Mouse (Mus musculus) MEL (cell line): ENCODE results near the gene Cdc7. TPM values are rescaled to one million over a fixed set of nuclear protein-coding genes. Genes with fewer than 3 reads are reported as not detected.

Experiments
- DNase-seq: peaks from one replicate; pipeline ENCODE4 v3.0.0; 2011; ENCODE audit warnings: low read depth, low spot score
- H3K27ac ChIP-seq: 2 replicates; pipeline ENCODE4 v1.5.1; 2012; ENCODE audit warnings: low read depth, mild to moderate bottlenecking, control low read depth, low read length, moderate library complexity; ENCODE audit not compliant: control insufficient read depth
- H3K27me3 ChIP-seq, 2 experiments: fragments of 150-350 bp in 1 of 2; sonication (generic) in 1 of 2; 2 replicates each; pipeline ENCODE4 v1.6.1; 2012; ENCODE audit warnings: low read length in 2 of 2, mild to moderate bottlenecking in 2 of 2, improper control_type of control experiment in 1 of 2, moderate library complexity in 1 of 2; ENCODE audit not compliant: insufficient read depth in 2 of 2, control insufficient read depth in 1 of 2
- H3K36me3 ChIP-seq, 2 experiments: 2 replicates each; pipeline ENCODE4 v1.6.1; 2012 to 2014; ENCODE audit warnings: low read length in 2 of 2, improper control_type of control experiment in 1 of 2, inconsistent platforms in 1 of 2, mild to moderate bottlenecking in 1 of 2; ENCODE audit not compliant: insufficient read depth in 2 of 2, control insufficient read depth in 1 of 2
- H3K4me1 ChIP-seq, 2 experiments: fragments of 150-350 bp in 1 of 2; sonication (generic) in 1 of 2; 2 replicates each; pipeline ENCODE4 v1.6.1; 2012; ENCODE audit warnings: low read length in 2 of 2, improper control_type of control experiment in 1 of 2, mild to moderate bottlenecking in 1 of 2; ENCODE audit not compliant: insufficient read depth in 2 of 2, control insufficient read depth in 1 of 2
- H3K4me3 ChIP-seq, 2 experiments: fragments of 150-350 bp in 1 of 2; sonication (generic) in 1 of 2; 2 replicates each; pipeline ENCODE4 v1.5.1; 2012; ENCODE audit warnings: low read depth in 2 of 2, low read length in 2 of 2, mild to moderate bottlenecking in 2 of 2, moderate library complexity in 2 of 2, control low read depth in 1 of 2, improper control_type of control experiment in 1 of 2; ENCODE audit not compliant: control insufficient read depth in 1 of 2, insufficient read depth in 1 of 2
- H3K79me2 ChIP-seq: 2 replicates; pipeline ENCODE4 v1.6.1; 2012; ENCODE audit warnings: mild to moderate bottlenecking, low read length, moderate library complexity; ENCODE audit not compliant: control insufficient read depth, poor library complexity, insufficient read depth
- H3K9ac ChIP-seq: 2 replicates; pipeline ENCODE4 v1.6.1; 2012; ENCODE audit warnings: low read depth, mild to moderate bottlenecking, control low read depth, low read length, moderate library complexity; ENCODE audit not compliant: control insufficient read depth, poor library complexity, severe bottlenecking
- H3K9me3 ChIP-seq: fragments of 150-350 bp; sonication (generic); replicated peaks from 2 replicates; pipeline ENCODE4 v1.6.1; 2012; ENCODE audit warnings: mild to moderate bottlenecking, low read length, improper control_type of control experiment, moderate library complexity; ENCODE audit not compliant: insufficient read depth
- CHD1 ChIP-seq: IDR thresholded peaks from 2 replicates; pipeline ENCODE4 v1.6.1; 2012; ENCODE audit warnings: low read depth, mild to moderate bottlenecking, inconsistent platforms, low read length, improper control_type of control experiment
- EP300 ChIP-seq, 2 experiments: IDR thresholded peaks; 2 replicates each; pipeline ENCODE4 v1.6.1; 2011; ENCODE audit warnings: improper control_type of control experiment in 2 of 2, low read length in 2 of 2, low read depth in 1 of 2, mild to moderate bottlenecking in 1 of 2
- GATA1 ChIP-seq: IDR thresholded peaks from 2 replicates; pipeline ENCODE4 v1.6.1; 2011; ENCODE audit warnings: low read depth, low read length, improper control_type of control experiment
- MAFK ChIP-seq: IDR thresholded peaks from 2 replicates; pipeline ENCODE4 v1.6.1; 2011; ENCODE audit warnings: low read depth, mild to moderate bottlenecking, low read length, improper control_type of control experiment, borderline replicate concordance
- MYB ChIP-seq: IDR thresholded peaks from 2 replicates; pipeline ENCODE4 v1.6.1; 2011; ENCODE audit warnings: mild to moderate bottlenecking, low read depth, low read length, improper control_type of control experiment
- MYC ChIP-seq: IDR thresholded peaks from 2 replicates; pipeline ENCODE4 v1.6.1; 2011; ENCODE audit warnings: low read depth, mild to moderate bottlenecking, low read length, improper control_type of control experiment, moderate library complexity
- POLR2AphosphoS2 ChIP-seq: IDR thresholded peaks from 2 replicates; pipeline ENCODE4 v1.6.1; 2011; ENCODE audit warnings: low read length, improper control_type of control experiment
- RCOR1 ChIP-seq: IDR thresholded peaks from 2 replicates; pipeline ENCODE4 v1.6.1; 2012; ENCODE audit warnings: low read depth, mild to moderate bottlenecking, inconsistent platforms, low read length, improper control_type of control experiment
- SMC3 ChIP-seq: IDR thresholded peaks from 2 replicates; pipeline ENCODE4 v1.6.1; 2011; ENCODE audit warnings: low read depth, low read length, improper control_type of control experiment
- TCF12 ChIP-seq: IDR thresholded peaks from 2 replicates; pipeline ENCODE4 v1.6.1; 2014; ENCODE audit warnings: low read depth, mild to moderate bottlenecking, inconsistent platforms, low read length, improper control_type of control experiment, moderate library complexity
- ZMIZ1 ChIP-seq: IDR thresholded peaks from 2 replicates; pipeline ENCODE4 v1.6.1; 2012; ENCODE audit warnings: low read depth, mild to moderate bottlenecking, inconsistent platforms, low read length, improper control_type of control experiment, moderate library complexity
- ZNF384 ChIP-seq: IDR thresholded peaks from 2 replicates; pipeline ENCODE4 v1.6.1; 2012; ENCODE audit warnings: low read depth, mild to moderate bottlenecking, inconsistent platforms, low read length, improper control_type of control experiment
- polyA plus RNA-seq, 2 experiments: library from polyadenylated mRNA; stranded (reverse) in 1 of 2; unstranded in 1 of 2; fragments of >175 nt in 1 of 2; fragments of >200 nt in 1 of 2; gene quantifications; 2 replicates each; pipeline versions ENCODE4 v1.2.1 to v1.2.4; 2012; ENCODE audit warnings: low replicate concordance in 2 of 2, low read depth in 1 of 2; ENCODE audit not compliant: insufficient read length in 2 of 2, insufficient read depth in 1 of 2, missing spikeins in 1 of 2
- total RNA-seq: library from RNA; depleted of rRNA; stranded (reverse); fragments of 300-350 nt; gene quantifications from 2 replicates; pipeline ENCODE4 v1.2.3, GENCODE M21; 2012

The Cdc7 gene
- total and polyA plus RNA-seq, 3 experiments = 19.6 to 21.4 TPM; not detected in 1

DNA sequence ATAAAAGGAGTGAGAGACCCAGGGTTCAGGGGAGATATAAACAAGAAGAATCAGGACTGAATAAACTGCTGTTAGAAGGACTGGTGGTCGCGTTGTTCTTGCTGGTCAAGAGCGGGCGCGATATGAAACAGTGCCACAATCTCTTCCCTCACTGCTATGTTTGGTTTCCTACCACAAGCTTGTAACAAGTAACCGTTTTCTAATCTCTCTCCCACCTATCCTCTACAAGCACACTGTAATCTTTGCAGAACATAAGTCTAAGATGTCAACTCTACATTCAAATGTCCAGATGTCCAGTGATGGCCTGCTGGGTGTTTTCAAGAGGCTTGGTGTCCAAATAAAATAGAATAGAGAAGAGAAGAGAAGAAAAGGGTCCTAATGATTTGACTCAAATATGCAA lies 15.4 kb upstream of the Cdc7 start:
- no peaks in the 10 kb centered on the region for H3K27me3 ChIP-seq
- no peak overlapping the region for H3K9ac ChIP-seq
- no peak overlapping the region for H3K4me3 ChIP-seq
- H3K79me2 ChIP-seq = no peaks in the 10 kb centered on the region
- H3K9me3 ChIP-seq = no peaks in the 10 kb centered on the region
- no peak for TF ChIP-seq CHD1
- no peak for TF ChIP-seq SMC3
- TF ChIP-seq GATA1 = peak; percentile 55; the same call in 1 of the 2 replicates
- TF ChIP-seq TCF12 = peak; percentile 73
- peak; percentile 77 to 86; a peak in 3 of 4 replicates for TF ChIP-seq EP300 (IDR thresholded peaks at IDR 0.05; ENCODE audit: low read depth in 1 of 2, low read length in 2 of 2)
- peak; percentile 62; the same call in 1 of the 2 replicates for TF ChIP-seq MYB
- TF ChIP-seq POLR2AphosphoS2 = no peak
- TF ChIP-seq RCOR1 = peak; percentile 57; the same call in 1 of the 2 replicates
- no peak for TF ChIP-seq MYC
- no peak for TF ChIP-seq ZMIZ1
- TF ChIP-seq, all 39 proteins: peak for 5
- peak; percentile 51 for DNase-seq
- peaks cover 0 to 4% of the 10 kb centered on the region in 2 experiments; a peak in 1 of 4 replicates for H3K4me1 ChIP-seq
- peaks cover 0 to 2% of the 10 kb centered on the region in 2 experiments; a peak in 1 of 4 replicates for H3K36me3 ChIP-seq
- H3K27ac ChIP-seq = no peak overlapping the region

DNA sequence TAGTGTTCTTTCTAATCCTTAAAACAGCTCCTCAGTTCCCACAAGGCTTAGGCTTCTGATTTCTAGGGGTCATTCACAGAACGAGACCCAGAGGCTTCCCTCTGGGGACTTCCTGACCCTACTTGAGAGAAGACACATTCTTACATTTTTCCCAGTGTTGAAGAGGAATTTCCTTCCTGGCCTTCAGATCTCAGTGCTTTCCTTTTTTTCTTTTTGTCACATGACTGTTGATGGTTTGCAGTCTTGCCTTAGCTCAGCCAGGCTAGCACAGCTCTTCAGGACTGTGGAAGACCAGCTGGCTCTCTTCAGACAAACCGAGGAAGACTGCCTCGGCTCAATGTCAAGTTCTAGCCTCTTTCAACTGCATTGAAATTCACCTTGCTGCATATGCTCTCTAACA lies 7.7 kb upstream of the Cdc7 start:
- Histone ChIP-seq H3K9ac (no peak overlapping the region), H3K36me3 (no peaks in the 10 kb centered on the region), H3K79me2 (no peaks in the 10 kb centered on the region), H3K27me3 (no peaks in the 10 kb centered on the region)
- DNase-seq = no peak
- TF ChIP-seq MAFK (no peak), MYC (no peak)
- TF ChIP-seq, all 39 proteins: peak for 0
- H3K4me3 ChIP-seq = no peak overlapping the region
- H3K4me1 ChIP-seq = peaks cover 0 to 4% of the 10 kb centered on the region in 2 experiments; a peak in 1 of 4 replicates
- no peaks in the 10 kb centered on the region for H3K9me3 ChIP-seq
- H3K27ac ChIP-seq = no peak overlapping the region

DNA sequence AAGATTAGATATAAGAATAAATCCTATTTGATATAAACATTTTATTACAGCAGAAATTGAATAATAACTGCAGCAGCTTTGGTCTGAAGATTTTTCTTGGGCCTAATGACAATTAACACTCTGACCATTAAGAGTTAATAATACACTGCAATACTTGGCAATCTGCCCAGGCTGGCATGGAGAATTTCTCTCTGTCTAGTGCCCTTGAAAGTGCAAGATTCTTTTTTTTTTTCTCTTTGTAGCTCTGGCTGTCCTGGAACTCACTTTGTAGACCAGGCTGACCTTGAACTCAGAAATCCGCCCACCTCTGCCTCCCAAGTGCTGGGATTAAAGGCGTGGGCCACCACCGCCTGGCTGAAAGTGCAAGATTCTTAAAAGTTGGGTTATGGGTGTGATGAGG lies 5.1 kb upstream of the Cdc7 start:
- no peak overlapping the region for H3K4me3 ChIP-seq
- H3K4me1 ChIP-seq = peaks cover 0 to 7% of the 10 kb centered on the region in 2 experiments; a peak in 1 of 4 replicates
- H3K79me2 ChIP-seq = peaks cover 1% of the 10 kb centered on the region; the same call in 1 of the 2 replicates
- no peak overlapping the region for H3K9ac ChIP-seq
- peak; percentile 30 for DNase-seq
- H3K36me3 ChIP-seq = peaks cover 0 to 3% of the 10 kb centered on the region in 2 experiments; a peak in 2 of 4 replicates
- H3K27ac ChIP-seq = no peak overlapping the region
- TF ChIP-seq TCF12 (no peak), ZNF384 (0 out of 2 replicates have a peak, but pooled peaks have one; percentile 21)
- no peaks in the 10 kb centered on the region for H3K9me3 ChIP-seq
- H3K27me3 ChIP-seq = no peaks in the 10 kb centered on the region
